Mouse (Mus musculus): ENCODE results near the gene Ehbp1. TPM values are rescaled to one million over a fixed set of nuclear protein-coding genes. Genes with fewer than 3 reads are reported as not detected.
A peak's percentile ranks its signal among the peaks of the same experiment; 100 is the strongest.

The Ehbp1 gene
- polyA plus RNA-seq, 1 experiment from 2014 or later = 10.4 TPM

GRCm38 (mm10) chr11:22155366-22156095, 186.6 kb downstream of the Ehbp1 start:
- Histone ChIP-seq H3K4me1 (replicated peaks; ENCODE audit: control insufficient read depth, insufficient read depth, low read length) (peaks cover 16% of the 10 kb centered on the region), H3K4me2 (ENCODE audit: low read depth, low read length) (no peak overlapping the region), H3K36me3 (ENCODE audit: control insufficient read depth, insufficient read depth, low read length) (no peaks in the 10 kb centered on the region), H3K4me3 (ENCODE audit: low read length) (no peak overlapping the region), H3K9me3 (ENCODE audit: control insufficient read depth, low read length) (no peaks in the 10 kb centered on the region), H3K27me3 (ENCODE audit: control insufficient read depth, insufficient read depth, low read depth, low read length) (no peaks in the 10 kb centered on the region), H3K27ac (ENCODE audit: low read length) (peak overlapping the region; percentile 59; the same call in 1 of the 2 replicates), H3K9ac (ENCODE audit: low read length) (no peak overlapping the region)
- peak; percentile 64 for ATAC-seq (ENCODE audit: low read depth)
- WGBS = 46% methylated on average over 3 of the region's 3 CpGs

- Histone ChIP-seq H3K4me2 (ENCODE audit: low read depth, low read length) (0 out of 2 replicates have a peak overlapping the region, but pooled peaks have one; percentile 17), H3K9ac (ENCODE audit: low read length) (no peak overlapping the region), H3K4me1 (replicated peaks; ENCODE audit: control insufficient read depth, insufficient read depth, low read length) (peaks cover 16% of the 10 kb centered on the region), H3K36me3 (ENCODE audit: control insufficient read depth, insufficient read depth, low read length) (peaks cover 2% of the 10 kb centered on the region; the same call in 1 of the 2 replicates), H3K27ac (ENCODE audit: low read length) (peak overlapping the region; percentile 65), H3K27me3 (ENCODE audit: control insufficient read depth, insufficient read depth, low read depth, low read length) (no peaks in the 10 kb centered on the region), H3K9me3 (ENCODE audit: control insufficient read depth, low read length) (no peaks in the 10 kb centered on the region), H3K4me3 (ENCODE audit: low read length) (no peak overlapping the region)
- 41% methylated on average over 9 of the region's 9 CpGs for WGBS
- ATAC-seq (ENCODE audit: low read depth) = peak; percentile 96
Observed at GRCm38 (mm10) chr11:22154501-22155294, 187.4 kb downstream of the Ehbp1 start.

DNA sequence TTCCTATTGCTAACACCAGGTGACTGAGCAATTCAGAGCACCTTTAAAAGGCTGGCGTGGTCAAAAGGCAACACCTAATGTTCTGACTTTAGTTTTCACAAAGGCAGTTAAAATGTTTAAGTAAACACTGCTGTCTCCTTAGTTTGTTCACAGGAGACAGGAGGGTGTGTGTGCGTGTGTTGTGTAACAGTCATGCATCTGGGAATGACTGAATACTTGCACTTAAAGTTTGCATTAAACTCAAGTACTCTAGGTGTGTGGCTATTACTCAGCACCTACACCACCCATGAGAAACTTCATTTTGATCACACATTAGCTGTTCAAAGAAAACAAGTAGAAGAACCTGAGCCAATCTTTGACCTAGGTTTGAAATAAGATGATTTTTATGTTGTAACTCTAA, 201.4 kb downstream of the Ehbp1 start:
- H3K4me1 ChIP-seq (replicated peaks; ENCODE audit: control insufficient read depth, insufficient read depth, low read length) = no peaks in the 10 kb centered on the region
- H3K27me3 ChIP-seq (ENCODE audit: control insufficient read depth, insufficient read depth, low read depth, low read length) = no peaks in the 10 kb centered on the region
- H3K4me2 ChIP-seq (ENCODE audit: low read depth, low read length) = no peak overlapping the region
- H3K36me3 ChIP-seq (ENCODE audit: control insufficient read depth, insufficient read depth, low read length) = 0 out of 2 replicates have a peak, but pooled peaks cover 4% of the 10 kb centered on the region
- H3K27ac ChIP-seq (ENCODE audit: low read length) = no peak overlapping the region
- peak; percentile 56; the same call in 1 of the 2 replicates for ATAC-seq (ENCODE audit: low read depth)
- H3K4me3 ChIP-seq (ENCODE audit: low read length) = no peak overlapping the region
- H3K9ac ChIP-seq (ENCODE audit: low read length) = no peak overlapping the region
- WGBS = 48% methylated on average over 2 of the region's 2 CpGs
- H3K9me3 ChIP-seq (ENCODE audit: control insufficient read depth, low read length) = no peaks in the 10 kb centered on the region

DNA sequence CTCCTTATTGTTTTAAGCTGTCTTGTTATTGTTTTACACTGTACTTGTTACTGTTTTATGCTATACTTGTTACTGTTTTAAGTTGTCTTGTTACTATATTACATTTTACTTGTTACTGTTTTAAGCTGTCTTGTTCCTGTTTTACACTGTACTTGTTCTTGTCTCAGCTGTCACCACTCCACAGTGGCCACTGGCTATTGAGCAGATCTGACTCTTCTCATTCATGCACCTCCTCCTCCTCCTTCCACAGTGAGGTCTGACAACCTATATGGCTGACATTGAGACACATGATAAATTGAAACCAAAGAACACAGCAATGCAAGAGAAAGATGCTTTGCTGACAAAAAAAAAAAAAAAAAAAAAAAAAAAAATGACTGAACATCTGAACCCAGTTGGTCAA, 203.6 kb downstream of the Ehbp1 start:
- H3K4me3 ChIP-seq (ENCODE audit: low read length) = no peak overlapping the region
- H3K9ac ChIP-seq (ENCODE audit: low read length) = no peak overlapping the region
- no peaks in the 10 kb centered on the region for H3K9me3 ChIP-seq (ENCODE audit: control insufficient read depth, low read length)
- no peak overlapping the region for H3K27ac ChIP-seq (ENCODE audit: low read length)
- H3K27me3 ChIP-seq (ENCODE audit: control insufficient read depth, insufficient read depth, low read depth, low read length) = no peaks in the 10 kb centered on the region
- H3K4me1 ChIP-seq (replicated peaks; ENCODE audit: control insufficient read depth, insufficient read depth, low read length) = no peaks in the 10 kb centered on the region
- 0 out of 2 replicates have a peak, but pooled peaks cover 4% of the 10 kb centered on the region for H3K36me3 ChIP-seq (ENCODE audit: control insufficient read depth, insufficient read depth, low read length)
- H3K4me2 ChIP-seq (ENCODE audit: low read depth, low read length) = no peak overlapping the region
- no peak for ATAC-seq (ENCODE audit: low read depth)

DNA sequence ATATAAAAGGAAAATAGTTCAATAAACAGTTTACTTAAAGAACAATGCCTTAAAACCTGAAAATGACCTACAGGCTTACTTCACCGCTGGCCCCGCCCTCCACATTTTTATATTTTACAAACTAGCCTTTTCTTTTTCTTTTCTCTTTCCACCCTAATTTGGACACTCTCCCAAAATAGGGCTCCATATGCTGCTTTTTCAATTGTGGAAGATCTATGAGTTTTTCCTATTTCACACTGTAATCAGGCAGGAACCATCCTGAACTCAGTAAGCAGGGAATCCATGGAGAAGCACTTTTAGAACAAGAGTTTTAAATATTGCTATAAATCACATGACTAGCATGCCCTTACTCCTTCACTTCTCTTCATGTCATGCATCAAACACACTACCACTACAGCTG, 216.9 kb downstream of the Ehbp1 start:
- H3K9ac ChIP-seq (ENCODE audit: low read length) = no peak overlapping the region

GRCm38 (mm10) chr11:22118853-22119252, 223.2 kb downstream of the Ehbp1 start:
- no peaks in the 10 kb centered on the region for H3K36me3 ChIP-seq (ENCODE audit: control insufficient read depth, insufficient read depth, low read length)
- WGBS = 88% methylated on average over 3 of the region's 3 CpGs
- H3K9me3 ChIP-seq (ENCODE audit: control insufficient read depth, low read length) = no peaks in the 10 kb centered on the region
- no peaks in the 10 kb centered on the region for H3K4me1 ChIP-seq (replicated peaks; ENCODE audit: control insufficient read depth, insufficient read depth, low read length)
- no peak overlapping the region for H3K4me2 ChIP-seq (ENCODE audit: low read depth, low read length)
- no peaks in the 10 kb centered on the region for H3K27me3 ChIP-seq (ENCODE audit: control insufficient read depth, insufficient read depth, low read depth, low read length)
- H3K27ac ChIP-seq (ENCODE audit: low read length) = no peak overlapping the region
- no peak overlapping the region for H3K9ac ChIP-seq (ENCODE audit: low read length)
- no peak for ATAC-seq (ENCODE audit: low read depth)
- H3K4me3 ChIP-seq (ENCODE audit: low read length) = no peak overlapping the region

More for the DNA sequence above, 216.9 kb downstream of the Ehbp1 start:
- Histone ChIP-seq H3K4me2 (ENCODE audit: low read depth, low read length) (no peak overlapping the region), H3K27me3 (ENCODE audit: control insufficient read depth, insufficient read depth, low read depth, low read length) (no peaks in the 10 kb centered on the region), H3K27ac (ENCODE audit: low read length) (no peak overlapping the region), H3K36me3 (ENCODE audit: control insufficient read depth, insufficient read depth, low read length) (no peaks in the 10 kb centered on the region), H3K4me1 (replicated peaks; ENCODE audit: control insufficient read depth, insufficient read depth, low read length) (no peaks in the 10 kb centered on the region), H3K4me3 (ENCODE audit: low read length) (no peak overlapping the region), H3K9me3 (ENCODE audit: control insufficient read depth, low read length) (no peaks in the 10 kb centered on the region)
- WGBS = 90% methylated on average over 2 of the region's 2 CpGs
- ATAC-seq (ENCODE audit: low read depth) = no peak

GRCm38 (mm10) chr11:22112161-22112560, 229.9 kb downstream of the Ehbp1 start:
- Histone ChIP-seq H3K36me3 (ENCODE audit: control insufficient read depth, insufficient read depth, low read length) (0 out of 2 replicates have a peak, but pooled peaks cover 2% of the 10 kb centered on the region), H3K27me3 (ENCODE audit: control insufficient read depth, insufficient read depth, low read depth, low read length) (no peaks in the 10 kb centered on the region), H3K9me3 (ENCODE audit: control insufficient read depth, low read length) (no peaks in the 10 kb centered on the region), H3K4me1 (replicated peaks; ENCODE audit: control insufficient read depth, insufficient read depth, low read length) (no peaks in the 10 kb centered on the region), H3K27ac (ENCODE audit: low read length) (no peak overlapping the region), H3K4me2 (ENCODE audit: low read depth, low read length) (no peak overlapping the region), H3K9ac (ENCODE audit: low read length) (no peak overlapping the region), H3K4me3 (ENCODE audit: low read length) (no peak overlapping the region)
- ATAC-seq (ENCODE audit: low read depth) = no peak
- 94% methylated on average over 3 of the region's 3 CpGs for WGBS

DNA sequence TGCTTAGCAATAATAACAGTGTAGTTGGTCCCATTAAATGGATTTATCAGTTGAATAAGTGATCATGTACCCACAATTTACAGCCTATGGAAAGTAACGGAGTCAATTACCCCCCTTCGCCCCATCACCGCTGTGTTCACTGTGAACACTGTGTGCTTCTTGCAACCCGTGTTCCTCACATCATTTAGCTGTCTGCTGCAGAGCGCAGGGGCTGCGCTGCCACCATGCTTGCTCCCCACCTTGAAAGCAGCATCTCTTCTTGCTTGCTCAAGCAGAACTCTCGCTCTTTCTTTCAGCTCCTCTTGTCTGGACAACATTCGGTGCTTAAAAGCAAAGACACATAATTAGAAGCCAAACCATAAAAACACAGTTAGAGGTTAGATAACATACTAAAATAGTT, 252.7 kb downstream of the Ehbp1 start:
- H3K4me2 ChIP-seq (ENCODE audit: low read depth, low read length) = no peak overlapping the region
- no peak overlapping the region for H3K9ac ChIP-seq (ENCODE audit: low read length)
- no peaks in the 10 kb centered on the region for H3K9me3 ChIP-seq (ENCODE audit: control insufficient read depth, low read length)
- no peaks in the 10 kb centered on the region for H3K4me1 ChIP-seq (replicated peaks; ENCODE audit: control insufficient read depth, insufficient read depth, low read length)
- H3K27me3 ChIP-seq (ENCODE audit: control insufficient read depth, insufficient read depth, low read depth, low read length) = no peaks in the 10 kb centered on the region
- 92% methylated on average over 8 of the region's 8 CpGs for WGBS
- no peak for ATAC-seq (ENCODE audit: low read depth)
- no peak overlapping the region for H3K27ac ChIP-seq (ENCODE audit: low read length)
- H3K36me3 ChIP-seq (ENCODE audit: control insufficient read depth, insufficient read depth, low read length) = peaks cover 4% of the 10 kb centered on the region; the same call in 1 of the 2 replicates
- H3K4me3 ChIP-seq (ENCODE audit: low read length) = no peak overlapping the region

GRCm38 (mm10) chr11:22063352-22063751, 278.7 kb downstream of the Ehbp1 start:
- H3K27ac ChIP-seq (ENCODE audit: low read length) = 0 out of 2 replicates have a peak overlapping the region, but pooled peaks have one; percentile 7
- no peaks in the 10 kb centered on the region for H3K9me3 ChIP-seq (ENCODE audit: control insufficient read depth, low read length)
- H3K9ac ChIP-seq (ENCODE audit: low read length) = no peak overlapping the region
- peak; percentile 82 for ATAC-seq (ENCODE audit: low read depth)
- no peaks in the 10 kb centered on the region; the same call in 1 of the 2 replicates for H3K4me1 ChIP-seq (replicated peaks; ENCODE audit: control insufficient read depth, insufficient read depth, low read length)
- no peaks in the 10 kb centered on the region for H3K27me3 ChIP-seq (ENCODE audit: control insufficient read depth, insufficient read depth, low read depth, low read length)
- no peak overlapping the region for H3K4me2 ChIP-seq (ENCODE audit: low read depth, low read length)
- WGBS = 34% methylated on average over 2 of the region's 2 CpGs
- H3K4me3 ChIP-seq (ENCODE audit: low read length) = no peak overlapping the region
- peaks cover 2% of the 10 kb centered on the region; the same call in 1 of the 2 replicates for H3K36me3 ChIP-seq (ENCODE audit: control insufficient read depth, insufficient read depth, low read length)
